In genomic region chr14:30653943-30654659, GRCm38 (mm10) we compare ENCODE assay signal across 8 mouse cellular contexts. TPM values are rescaled to one million over a fixed set of nuclear protein-coding genes. Genes with fewer than 3 reads are reported as not detected.
DNase-seq lines count a peak whose midpoint lies in the region; ATAC-seq lines count a peak whose summit lies in the region.

TSS of gene Rft1 (plus strand) at chr14:30654360.

- peak within 1 kb of the TSS; percentile 69 for H3K4me2 ChIP-seq in hindbrain, embryonic 12.5 days (replicated peaks)

- no peaks in the 10 kb centered on the region for H3K9me3 ChIP-seq in hindbrain, embryonic 12.5 days (replicated peaks)

- peak within 1 kb of the TSS; percentile 83 for H3K27ac ChIP-seq in hindbrain, embryonic 12.5 days

- no peaks in the 10 kb centered on the region for H3K27me3 ChIP-seq in hindbrain, embryonic 12.5 days

- H3K36me3 ChIP-seq in hindbrain, embryonic 12.5 days, result peaks cover 3% of the 10 kb centered on the region

- peak; percentile 90 for ATAC-seq in hindbrain, embryonic 12.5 days (ENCODE audit: low FRiP score)

- 3% methylated on average over 38 of the region's 38 CpGs for WGBS in hindbrain, embryonic 12.5 days

- peak within 1 kb of the TSS; percentile 90 for H3K4me3 ChIP-seq in hindbrain, embryonic 12.5 days

- H3K4me1 ChIP-seq in hindbrain, embryonic 12.5 days, result peaks cover 6% of the 10 kb centered on the region; the same call in 1 of the 2 replicates

- DNase-seq in NIH3T3 (ENCODE audit: low read depth), result peak; percentile 97
- peak; percentile 99 to 100 for DNase-seq in cerebellum, postnatal 10 days
- peak; percentile 93 to 97 for DNase-seq in frontal cortex, postnatal 10 days (ENCODE audit: low spot score in 2 of 2)
- peak; percentile 97 to 99 for DNase-seq in layer of hippocampus, postnatal 14 days (ENCODE audit: low spot score in 2 of 2)
- DNase-seq in lung, postnatal 14 days, result peak; percentile 99
- DNase-seq in retina, adult 2 months (ENCODE audit: low read depth, low spot score), result peak; percentile 88
- peak; percentile 97 to 99 for DNase-seq in thymus, postnatal 36 days

- H3K9ac ChIP-seq in hindbrain, embryonic 12.5 days, result peak within 1 kb of the TSS; percentile 94

RNA-seq across cellular contexts. Expression of gene Rft1, which starts in this region (rescaled TPM):
- polyA plus RNA-seq in hindbrain, embryonic 12.5 days (2016; fragmentation: Nextera tagmentation; extraction: Ambion mirVana), result 13.1 and 13.7 TPM in 2 replicates
- 10 to 100 TPM; 11.0 to 11.7 TPM for total RNA-seq in layer of hippocampus, postnatal 14 days (2021)

Comparison
In these comparisons a context has a peak if more than half of its experiments do, and no peak if none do; other contexts are left out.
1. Peak in every context shown above with its lines: DNase-seq, ATAC-seq, H3K4me3 ChIP-seq and H3K27ac ChIP-seq.